Mouse (Mus musculus): ENCODE data around the gene Fbxw26.
"Not testable (repeated sequence)": the region's sequence is repeated elsewhere in the genome, so short reads cannot be mapped to it uniquely, and the experiment has no call there.

The Fbxw26 gene

DNA sequence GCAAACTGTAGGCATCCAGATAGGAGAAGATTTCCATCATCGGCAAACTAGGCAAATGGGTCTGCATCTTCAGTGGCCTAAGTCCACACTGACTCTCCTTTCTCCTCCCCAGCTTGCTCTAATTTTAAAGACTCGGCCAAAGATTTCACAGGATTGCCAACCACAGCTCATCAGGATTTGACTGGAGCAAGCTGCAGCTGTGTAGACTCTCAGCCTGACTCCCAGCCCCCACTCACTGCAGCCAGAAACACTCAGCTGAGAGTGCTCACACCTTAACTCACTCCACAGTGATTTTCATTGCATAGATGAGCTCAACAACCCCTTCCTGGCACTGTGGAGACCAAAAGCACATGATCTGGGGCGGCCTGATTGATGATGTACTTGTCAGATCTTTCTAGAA, at the start of gene Fbxw26:
TSS of gene Fbxw26 (minus strand) at position 101 of the 400 bp plus-strand sequence.
- not testable (repeated sequence) for DNase-seq (ENCODE audit: extremely low spot score)

DNA sequence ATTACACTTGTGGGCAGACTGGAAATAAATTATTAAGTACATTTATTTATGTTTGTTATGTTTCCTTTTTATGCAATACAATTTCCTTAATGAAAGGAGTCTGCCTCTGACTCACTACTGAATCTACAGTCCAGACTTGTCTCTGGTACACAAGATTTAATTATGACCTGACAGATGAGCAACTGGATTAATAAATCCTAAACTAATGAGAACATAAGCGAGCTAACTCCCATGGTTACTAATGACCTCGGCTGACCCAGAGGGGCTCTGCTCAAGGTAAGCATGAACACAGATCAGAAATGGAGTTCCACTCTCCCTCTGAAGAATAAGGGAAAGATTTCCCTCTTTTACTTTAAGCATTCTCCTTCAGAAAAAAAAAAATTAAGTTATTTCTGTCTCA, 49.3 kb upstream of the Fbxw26 start:
- DNase-seq (ENCODE audit: extremely low spot score) = no peak

DNA sequence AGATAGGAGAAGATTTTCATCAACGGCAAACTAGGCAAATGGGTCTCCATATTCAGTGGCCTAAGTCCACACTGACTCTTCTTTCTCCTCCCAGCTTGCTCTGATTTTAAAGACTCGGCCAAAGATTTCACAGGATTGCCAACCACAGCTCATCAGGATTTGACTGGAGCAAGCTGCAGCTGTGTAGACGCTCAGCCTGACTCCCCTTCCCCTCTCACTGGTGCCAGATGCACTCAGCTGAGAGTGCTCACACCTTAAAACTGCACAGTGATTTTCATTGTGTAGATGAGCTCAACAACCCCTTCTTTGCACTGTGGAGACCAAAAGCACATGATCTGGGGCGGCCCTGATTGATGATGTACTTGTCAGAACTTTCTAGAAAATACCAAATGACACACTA, 44.7 kb upstream of the Fbxw26 start, which contains the start of gene Fbxw27:
TSS of gene Fbxw27 (minus strand) at position 101 of the 400 bp plus-strand sequence.
- DNase-seq (ENCODE audit: extremely low spot score) = not testable (repeated sequence)

DNA sequence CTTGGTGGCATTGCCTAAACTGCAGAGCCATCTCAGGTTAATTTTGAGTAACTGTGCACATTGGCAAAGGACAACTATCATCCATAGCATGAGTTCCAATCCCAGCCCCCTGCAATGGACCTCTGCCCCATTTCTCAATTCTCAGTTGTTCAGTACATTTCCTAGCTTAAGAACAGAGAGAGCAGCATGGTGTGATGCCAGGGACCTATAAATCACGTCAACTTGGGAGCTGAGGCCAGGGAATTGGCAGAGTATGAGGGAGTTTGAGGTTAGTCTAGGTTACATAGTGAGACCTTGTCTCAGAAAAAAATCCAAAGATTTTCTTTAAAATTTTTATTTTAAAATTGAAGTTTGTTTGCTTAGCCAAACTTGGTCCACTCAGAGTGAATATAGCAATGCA, 21.0 kb upstream of the Fbxw26 start:
- not testable (repeated sequence) for DNase-seq (ENCODE audit: extremely low spot score)

GRCm38 (mm10) chr9:109702600-109702999, 43.3 kb downstream of the Fbxw26 start, which contains the start of gene Fbxw18:
TSS of gene Fbxw18 (minus strand) at chr9:109702700.
- not testable (repeated sequence) for DNase-seq (ENCODE audit: extremely low spot score)

- DNase-seq (ENCODE audit: extremely low spot score) = peak; percentile 35
Observed at GRCm38 (mm10) chr9:109685299-109685698, 60.6 kb downstream of the Fbxw26 start.

Measured in embryo, embryonic 9.5 days (tissue).